Mouse (Mus musculus): ENCODE measurements at regions not wholly inside any gene's neighbourhood (a gene's known extent, or its start where the extent isn't known, plus 50 kb on each side); places are given as distances from the start of the nearest gene placed in this dataset.

DNA sequence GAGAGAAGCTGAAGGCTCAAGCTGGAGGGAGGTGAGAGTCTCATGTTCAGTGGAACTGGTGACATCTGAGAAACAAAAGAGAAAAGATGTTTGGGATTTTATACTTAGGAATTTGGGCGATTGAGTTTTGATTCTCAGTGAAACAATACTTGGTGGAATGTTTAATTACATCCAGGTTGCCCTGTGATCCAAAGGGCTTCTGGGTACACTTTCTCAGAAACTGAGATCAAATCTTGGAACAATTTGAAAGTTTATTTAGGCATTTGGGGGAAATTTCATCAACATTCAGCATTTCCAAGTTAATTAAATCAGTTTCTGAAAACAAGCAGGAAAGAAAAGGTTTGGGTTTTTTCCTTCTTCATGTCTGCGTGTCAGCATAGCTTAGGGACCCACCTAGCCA lies 214.7 kb upstream of the Tet2 start:
- Histone ChIP-seq H3K79me2 (ENCODE audit: control insufficient read depth, insufficient read depth) (no peaks in the 10 kb centered on the region), H3ac (ENCODE audit: control insufficient read depth, insufficient read length, low read depth) (no peak overlapping the region), H3K4me3 (ENCODE audit: insufficient read depth, poor library complexity, severe bottlenecking) (no peak overlapping the region), H3K79me3 (ENCODE audit: low read depth) (no peaks in the 10 kb centered on the region), H3K36me3 (ENCODE audit: control insufficient read depth, insufficient read depth) (no peaks in the 10 kb centered on the region), H3K27me3 (ENCODE audit: control insufficient read depth, insufficient read depth, insufficient read length) (no peaks in the 10 kb centered on the region)
- TF ChIP-seq CTCF (IDR thresholded peaks at IDR 0.05; ENCODE audit: control insufficient read depth, insufficient read depth, insufficient read length), result no peak
- TF ChIP-seq USF1 (IDR thresholded peaks at IDR 0.05; ENCODE audit: low read depth), result no peak
- TF ChIP-seq MYOD1 (IDR thresholded peaks at IDR 0.05; ENCODE audit: control insufficient read depth, insufficient read length, low read depth), result no peak
- no peak for TF ChIP-seq CEBPB (IDR thresholded peaks at IDR 0.05; ENCODE audit: low read depth)
- TF ChIP-seq MYOG (IDR thresholded peaks at IDR 0.05; ENCODE audit: control insufficient read depth, extremely low read depth, insufficient read length), result no peak
- TF ChIP-seq MAX (IDR thresholded peaks at IDR 0.05), result no peak
- TF ChIP-seq FOSL1 (IDR thresholded peaks at IDR 0.05; ENCODE audit: insufficient read depth, low read length, poor library complexity, severe bottlenecking), result no peak

GRCm38 (mm10) chr3:133760221-133760620 lies 215.3 kb upstream of the Tet2 start:
- Histone ChIP-seq H3K4me3 (ENCODE audit: insufficient read depth, poor library complexity, severe bottlenecking) (no peak overlapping the region), H3K79me2 (ENCODE audit: control insufficient read depth, insufficient read depth) (no peaks in the 10 kb centered on the region), H3K36me3 (ENCODE audit: control insufficient read depth, insufficient read depth) (no peaks in the 10 kb centered on the region), H3ac (ENCODE audit: control insufficient read depth, insufficient read length, low read depth) (no peak overlapping the region), H3K27me3 (ENCODE audit: control insufficient read depth, insufficient read depth, insufficient read length) (no peaks in the 10 kb centered on the region), H3K79me3 (ENCODE audit: low read depth) (no peaks in the 10 kb centered on the region)
- no peak for TF ChIP-seq FOSL1 (IDR thresholded peaks at IDR 0.05; ENCODE audit: insufficient read depth, low read length, poor library complexity, severe bottlenecking)
- TF ChIP-seq CTCF (IDR thresholded peaks at IDR 0.05; ENCODE audit: control insufficient read depth, insufficient read depth, insufficient read length), result no peak
- no peak for TF ChIP-seq MYOD1 (IDR thresholded peaks at IDR 0.05; ENCODE audit: control insufficient read depth, insufficient read length, low read depth)
- TF ChIP-seq CEBPB (IDR thresholded peaks at IDR 0.05; ENCODE audit: low read depth), result no peak
- no peak for TF ChIP-seq USF1 (IDR thresholded peaks at IDR 0.05; ENCODE audit: low read depth)
- TF ChIP-seq MYOG (IDR thresholded peaks at IDR 0.05; ENCODE audit: control insufficient read depth, extremely low read depth, insufficient read length), result no peak
- TF ChIP-seq MAX (IDR thresholded peaks at IDR 0.05), result no peak

DNA sequence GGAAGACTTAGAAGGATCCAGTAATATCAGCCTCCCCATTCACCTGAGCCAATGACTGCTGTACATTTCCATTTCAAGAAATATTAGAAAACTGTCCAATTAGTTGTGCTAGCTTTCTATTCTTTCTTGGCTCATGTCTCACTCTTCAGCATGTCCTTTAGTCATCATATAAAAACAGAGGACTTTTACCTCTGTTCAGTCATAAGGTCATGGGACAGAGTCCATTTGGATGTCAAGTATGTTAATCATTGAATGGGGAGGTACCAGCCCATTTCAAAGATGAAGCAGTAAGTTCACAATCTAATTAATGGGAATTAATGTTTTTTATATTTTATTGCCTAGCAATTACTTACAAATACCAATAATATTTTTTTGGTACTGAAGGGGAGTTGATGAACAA lies 218.8 kb upstream of the Tet2 start:
- Histone ChIP-seq H3K36me3 (ENCODE audit: control insufficient read depth, insufficient read depth) (no peaks in the 10 kb centered on the region), H3K79me3 (ENCODE audit: low read depth) (no peaks in the 10 kb centered on the region), H3K79me2 (ENCODE audit: control insufficient read depth, insufficient read depth) (no peaks in the 10 kb centered on the region), H3K4me3 (ENCODE audit: insufficient read depth, poor library complexity, severe bottlenecking) (no peak overlapping the region), H3K27me3 (ENCODE audit: control insufficient read depth, insufficient read depth, insufficient read length) (no peaks in the 10 kb centered on the region), H3ac (ENCODE audit: control insufficient read depth, insufficient read length, low read depth) (no peak overlapping the region)
- TF ChIP-seq CEBPB (IDR thresholded peaks at IDR 0.05; ENCODE audit: low read depth), result no peak
- no peak for TF ChIP-seq CTCF (IDR thresholded peaks at IDR 0.05; ENCODE audit: control insufficient read depth, insufficient read depth, insufficient read length)
- TF ChIP-seq FOSL1 (IDR thresholded peaks at IDR 0.05; ENCODE audit: insufficient read depth, low read length, poor library complexity, severe bottlenecking), result no peak
- no peak for TF ChIP-seq USF1 (IDR thresholded peaks at IDR 0.05; ENCODE audit: low read depth)
- no peak for TF ChIP-seq MAX (IDR thresholded peaks at IDR 0.05)

DNA sequence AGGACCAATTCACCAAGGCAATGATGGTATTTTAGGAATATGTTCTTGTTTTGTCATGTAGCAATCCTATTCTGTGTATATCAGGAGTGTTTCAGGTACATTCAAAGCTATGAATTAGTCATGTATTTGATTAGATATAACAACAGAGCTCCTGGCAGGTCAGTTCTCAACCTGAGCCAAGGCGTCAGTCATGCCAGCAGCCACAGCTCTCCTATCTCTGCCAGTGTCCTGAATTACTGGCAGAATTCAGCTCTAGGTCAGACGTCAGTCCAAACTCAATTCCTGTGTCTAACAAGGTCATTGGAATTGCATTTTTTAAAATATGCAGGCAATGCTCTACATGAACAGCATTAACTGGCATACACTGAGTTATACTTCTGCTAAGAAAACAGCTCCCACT lies 228.6 kb upstream of the Tet2 start:
- no peaks in the 10 kb centered on the region for H3K36me3 ChIP-seq (ENCODE audit: control insufficient read depth, insufficient read depth)
- TF ChIP-seq MYOG (IDR thresholded peaks at IDR 0.05; ENCODE audit: control insufficient read depth, extremely low read depth, insufficient read length) (no peak), CEBPB (IDR thresholded peaks at IDR 0.05; ENCODE audit: low read depth) (no peak), MAX (IDR thresholded peaks at IDR 0.05) (no peak), FOSL1 (IDR thresholded peaks at IDR 0.05; ENCODE audit: insufficient read depth, low read length, poor library complexity, severe bottlenecking) (no peak), USF1 (IDR thresholded peaks at IDR 0.05; ENCODE audit: low read depth) (no peak), CTCF (IDR thresholded peaks at IDR 0.05; ENCODE audit: control insufficient read depth, insufficient read depth, insufficient read length) (no peak), MYOD1 (IDR thresholded peaks at IDR 0.05; ENCODE audit: control insufficient read depth, insufficient read length, low read depth) (no peak)
- H3K4me3 ChIP-seq (ENCODE audit: insufficient read depth, poor library complexity, severe bottlenecking), result no peak overlapping the region
- H3K79me3 ChIP-seq (ENCODE audit: low read depth), result no peaks in the 10 kb centered on the region
- H3K27me3 ChIP-seq (ENCODE audit: control insufficient read depth, insufficient read depth, insufficient read length), result no peaks in the 10 kb centered on the region
- H3ac ChIP-seq (ENCODE audit: control insufficient read depth, insufficient read length, low read depth), result no peak overlapping the region
- no peaks in the 10 kb centered on the region for H3K79me2 ChIP-seq (ENCODE audit: control insufficient read depth, insufficient read depth)

- TF ChIP-seq MYOG (IDR thresholded peaks at IDR 0.05; ENCODE audit: control insufficient read depth, extremely low read depth, insufficient read length) (no peak), FOSL1 (IDR thresholded peaks at IDR 0.05; ENCODE audit: insufficient read depth, low read length, poor library complexity, severe bottlenecking) (no peak)
- Histone ChIP-seq H3K79me3 (ENCODE audit: low read depth) (no peaks in the 10 kb centered on the region), H3K36me3 (ENCODE audit: control insufficient read depth, insufficient read depth) (no peaks in the 10 kb centered on the region), H3K79me2 (ENCODE audit: control insufficient read depth, insufficient read depth) (no peaks in the 10 kb centered on the region), H3ac (ENCODE audit: control insufficient read depth, insufficient read length, low read depth) (no peak overlapping the region), H3K4me3 (ENCODE audit: insufficient read depth, poor library complexity, severe bottlenecking) (no peak overlapping the region), H3K27me3 (ENCODE audit: control insufficient read depth, insufficient read depth, insufficient read length) (no peaks in the 10 kb centered on the region)
These were observed 229.3 kb upstream of the Tet2 start for GRCm38 (mm10) chr3:133774229-133774628.

DNA sequence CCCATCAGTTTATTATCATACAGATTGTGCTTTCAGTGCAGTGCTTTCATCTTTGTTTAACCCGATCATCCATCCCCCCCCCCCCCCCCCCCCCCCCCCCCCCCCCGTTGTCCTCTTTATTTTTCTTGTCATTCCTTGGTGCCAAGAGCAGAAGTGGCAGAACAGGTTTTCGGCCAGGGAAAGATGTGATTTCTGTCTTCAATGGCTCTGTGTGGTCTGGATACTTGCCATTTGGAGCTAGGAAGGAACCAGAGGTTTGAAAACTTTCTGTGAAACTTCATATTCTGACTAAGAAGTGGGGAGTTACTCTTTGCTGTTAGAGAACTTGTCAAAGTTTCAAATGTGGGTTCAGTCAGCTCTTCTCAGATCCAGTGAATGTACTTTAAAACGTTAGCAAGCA lies 231.1 kb upstream of the Tet2 start:
- H3K36me3 ChIP-seq (ENCODE audit: control insufficient read depth, insufficient read depth), result no peaks in the 10 kb centered on the region
- TF ChIP-seq MYOD1 (IDR thresholded peaks at IDR 0.05; ENCODE audit: control insufficient read depth, insufficient read length, low read depth) (no peak), CTCF (IDR thresholded peaks at IDR 0.05; ENCODE audit: control insufficient read depth, insufficient read depth, insufficient read length) (no peak), MYOG (IDR thresholded peaks at IDR 0.05; ENCODE audit: control insufficient read depth, extremely low read depth, insufficient read length) (no peak), USF1 (IDR thresholded peaks at IDR 0.05; ENCODE audit: low read depth) (no peak), CEBPB (IDR thresholded peaks at IDR 0.05; ENCODE audit: low read depth) (no peak), MAX (IDR thresholded peaks at IDR 0.05) (no peak), FOSL1 (IDR thresholded peaks at IDR 0.05; ENCODE audit: insufficient read depth, low read length, poor library complexity, severe bottlenecking) (no peak)
- no peaks in the 10 kb centered on the region for H3K79me2 ChIP-seq (ENCODE audit: control insufficient read depth, insufficient read depth)
- H3K4me3 ChIP-seq (ENCODE audit: insufficient read depth, poor library complexity, severe bottlenecking), result no peak overlapping the region
- H3ac ChIP-seq (ENCODE audit: control insufficient read depth, insufficient read length, low read depth), result no peak overlapping the region
- no peaks in the 10 kb centered on the region for H3K79me3 ChIP-seq (ENCODE audit: low read depth)
- H3K27me3 ChIP-seq (ENCODE audit: control insufficient read depth, insufficient read depth, insufficient read length), result no peaks in the 10 kb centered on the region
